Mouse (Mus musculus) liver, adult 2 months (tissue): ENCODE measurements around the gene Kiss1. TPM values are rescaled to one million over a fixed set of nuclear protein-coding genes. Genes with fewer than 3 reads are reported as not detected.

Experiments
- DNase-seq: peaks from one replicate; pipeline ENCODE4 v3.0.0-alpha.2; 2011; ENCODE audit warnings: low read depth, low spot score; ENCODE audit errors: extremely low read depth
- H3K27ac ChIP-seq: fragments of 200-500 bp; replicated peaks from 2 replicates; pipeline ENCODE4 v1.5.1; 2012; ENCODE audit warnings: low read depth, mild to moderate bottlenecking, control low read depth, inconsistent platforms, low read length; ENCODE audit not compliant: insufficient read depth
- H3K27me3 ChIP-seq: fragments of 200-500 bp; 2 replicates; pipeline ENCODE4 v1.6.1; 2012; ENCODE audit warnings: mild to moderate bottlenecking, moderate library complexity, low read length, inconsistent platforms; ENCODE audit not compliant: control insufficient read depth, insufficient read depth
- H3K36me3 ChIP-seq: fragments of 200-500 bp; 2 replicates; pipeline ENCODE4 v1.6.1; 2012; ENCODE audit warnings: low read length, inconsistent platforms; ENCODE audit not compliant: control insufficient read depth, insufficient read depth
- H3K4me1 ChIP-seq: fragments of 200-500 bp; 2 replicates; pipeline ENCODE4 v1.6.1; 2011; ENCODE audit warnings: low read length; ENCODE audit not compliant: control insufficient read depth, insufficient read depth
- H3K4me3 ChIP-seq: fragments of 200-500 bp; 2 replicates; pipeline ENCODE4 v1.5.1; 2011; ENCODE audit warnings: low read depth, mild to moderate bottlenecking, control low read depth, low read length, moderate library complexity; ENCODE audit not compliant: insufficient read depth
- H3K79me2 ChIP-seq: fragments of 200-500 bp; 2 replicates; pipeline ENCODE4 v1.6.1; 2012; ENCODE audit warnings: inconsistent platforms, mild to moderate bottlenecking, low read length, moderate library complexity; ENCODE audit not compliant: control insufficient read depth, insufficient read depth
- H3K9ac ChIP-seq: fragments of 200-500 bp; 2 replicates; pipeline ENCODE4 v1.6.1; 2012; ENCODE audit warnings: low read depth, mild to moderate bottlenecking, control low read depth, inconsistent platforms, low read length
- CTCF ChIP-seq: fragments of 200-500 bp; IDR thresholded peaks from 2 replicates; pipeline ENCODE4 v1.5.1; 2011; ENCODE audit warnings: low read depth, low read length, control low read depth
- POLR2A ChIP-seq: fragments of 200-500 bp; IDR thresholded peaks from 2 replicates; pipeline ENCODE4 v1.6.1; 2011; ENCODE audit warnings: low read length, control low read depth; ENCODE audit not compliant: insufficient read depth; ENCODE audit errors: extremely low read depth
- WGBS: fragments of 180-500 bp; shearing (Covaris S2); methylation state at CpG from one replicate; pipeline ENCODE4 v1.1.7; 2018; 5-methylcytosine and 5-hydroxymethylcytosine counted together
- polyA plus RNA-seq: library from polyadenylated mRNA; depleted of rRNA; stranded (reverse); fragments of >200 nt; gene quantifications from 2 replicates; pipeline ENCODE4 v1.2.3, GENCODE M21; 2012; rRNA removed
- total RNA-seq: library from RNA; depleted of rRNA; stranded (reverse); fragments of >200 nt; gene quantifications from 2 replicates; pipeline ENCODE4 v1.2.3, GENCODE M21; 2014; rRNA removed

Kiss1 gene
- total and polyA plus RNA-seq, 2 experiments: not detected

- Histone ChIP-seq H3K36me3 (peaks cover 25% of the 10 kb centered on the region; the same call in 1 of the 2 replicates), H3K4me3 (no peak overlapping the region), H3K4me1 (peaks cover 59% of the 10 kb centered on the region), H3K27ac (peak overlapping the region; percentile 86), H3K79me2 (peaks cover 3% of the 10 kb centered on the region; the same call in 1 of the 2 replicates), H3K9ac (0 out of 2 replicates have a peak overlapping the region, but pooled peaks have one; percentile 20), H3K27me3 (no peaks in the 10 kb centered on the region)
- TF ChIP-seq CTCF: no peak
- TF ChIP-seq POLR2A: no peak
- DNase-seq: no peak
- WGBS: 44% methylated on average over 4 of the region's 4 CpGs
These were observed 48.7 kb downstream of the Kiss1 start for GRCm38 (mm10) chr1:133370352-133370751.

GRCm38 (mm10) chr1:133371431-133371830 lies 49.8 kb downstream of the Kiss1 start:
- H3K27me3 ChIP-seq: no peaks in the 10 kb centered on the region
- H3K4me3 ChIP-seq: no peak overlapping the region
- H3K4me1 ChIP-seq: peaks cover 61% of the 10 kb centered on the region
- 27% methylated on average over 6 of the region's 6 CpGs for WGBS
- peak; percentile 87 for DNase-seq
- TF ChIP-seq POLR2A (no peak), CTCF (no peak)
- peaks cover 25% of the 10 kb centered on the region; the same call in 1 of the 2 replicates for H3K36me3 ChIP-seq
- peak overlapping the region; percentile 86 for H3K27ac ChIP-seq
- peak overlapping the region; percentile 35 for H3K9ac ChIP-seq
- H3K79me2 ChIP-seq: no peaks in the 10 kb centered on the region

GRCm38 (mm10) chr1:133372113-133372512 lies 50.4 kb downstream of the Kiss1 start:
- Histone ChIP-seq H3K4me1 (peaks cover 64% of the 10 kb centered on the region), H3K36me3 (peaks cover 29% of the 10 kb centered on the region), H3K27ac (peak overlapping the region; percentile 92), H3K4me3 (no peak overlapping the region), H3K9ac (peak overlapping the region; percentile 56), H3K27me3 (no peaks in the 10 kb centered on the region), H3K79me2 (no peaks in the 10 kb centered on the region)
- DNase-seq: peak; percentile 98
- WGBS: 8% methylated on average over 8 of the region's 8 CpGs
- TF ChIP-seq CTCF: no peak

GRCm38 (mm10) chr1:133375696-133376346 lies 54.1 kb downstream of the Kiss1 start:
- peaks cover 66% of the 10 kb centered on the region for H3K4me1 ChIP-seq
- WGBS: 6% methylated on average over 10 of the region's 10 CpGs
- DNase-seq: peak; percentile 99
- TF ChIP-seq CTCF (peak; percentile 56), POLR2A (no peak)
- peaks cover 29% of the 10 kb centered on the region for H3K36me3 ChIP-seq
- no peaks in the 10 kb centered on the region for H3K79me2 ChIP-seq
- H3K27me3 ChIP-seq: no peaks in the 10 kb centered on the region
- peak overlapping the region; percentile 22; the same call in 1 of the 2 replicates for H3K9ac ChIP-seq
- no peak overlapping the region for H3K4me3 ChIP-seq
- peak overlapping the region; percentile 89 for H3K27ac ChIP-seq

- Histone ChIP-seq H3K4me3 (no peak overlapping the region), H3K79me2 (no peaks in the 10 kb centered on the region), H3K9ac (no peak overlapping the region), H3K36me3 (peaks cover 28% of the 10 kb centered on the region), H3K27me3 (no peaks in the 10 kb centered on the region), H3K4me1 (peaks cover 55% of the 10 kb centered on the region), H3K27ac (peak overlapping the region; percentile 75)
- WGBS: 75% methylated on average over 5 of the region's 5 CpGs
- TF ChIP-seq CTCF: no peak
- no peak for TF ChIP-seq POLR2A
- peak; percentile 28 for DNase-seq
These were observed 55.9 kb downstream of the Kiss1 start for GRCm38 (mm10) chr1:133377547-133377946.

Other genes starting within 250 kb of the Kiss1 start
- 43.3 and 48.6 TPM in 2 replicates for gene Ppp1r15b, start 190.7 kb upstream of the Kiss1 start, total RNA-seq
- 24.0 and 24.8 TPM in 2 replicates for gene Ppp1r15b, start 190.7 kb upstream of the Kiss1 start, polyA plus RNA-seq
- gene Plekha6, start 157.7 kb upstream of the Kiss1 start, total RNA-seq: 20.5 and 22.8 TPM in 2 replicates
- gene Plekha6, start 157.7 kb upstream of the Kiss1 start, polyA plus RNA-seq: 29.0 and 37.2 TPM in 2 replicates
- 11.4 and 13.0 TPM in 2 replicates for gene Golt1a, start 12.1 kb upstream of the Kiss1 start, total RNA-seq
- gene Golt1a, start 12.1 kb upstream of the Kiss1 start, polyA plus RNA-seq: 16.1 and 21.2 TPM in 2 replicates
- not detected in 2 replicates for gene Ren1, start 28.6 kb downstream of the Kiss1 start, total RNA-seq
- 0.18 and 7.6 TPM in 2 replicates for gene Ren1, start 28.6 kb downstream of the Kiss1 start, polyA plus RNA-seq
- gene Etnk2, start 41.7 kb downstream of the Kiss1 start, total RNA-seq: 361 and 389 TPM in 2 replicates
- 249 and 278 TPM in 2 replicates for gene Etnk2, start 41.7 kb downstream of the Kiss1 start, polyA plus RNA-seq
- gene Sox13, start 102.5 kb downstream of the Kiss1 start, total RNA-seq: 2.0 and 2.2 TPM in 2 replicates
- 5.6 and 10.2 TPM in 2 replicates for gene Sox13, start 102.5 kb downstream of the Kiss1 start, polyA plus RNA-seq